In the genomic region with DNA sequence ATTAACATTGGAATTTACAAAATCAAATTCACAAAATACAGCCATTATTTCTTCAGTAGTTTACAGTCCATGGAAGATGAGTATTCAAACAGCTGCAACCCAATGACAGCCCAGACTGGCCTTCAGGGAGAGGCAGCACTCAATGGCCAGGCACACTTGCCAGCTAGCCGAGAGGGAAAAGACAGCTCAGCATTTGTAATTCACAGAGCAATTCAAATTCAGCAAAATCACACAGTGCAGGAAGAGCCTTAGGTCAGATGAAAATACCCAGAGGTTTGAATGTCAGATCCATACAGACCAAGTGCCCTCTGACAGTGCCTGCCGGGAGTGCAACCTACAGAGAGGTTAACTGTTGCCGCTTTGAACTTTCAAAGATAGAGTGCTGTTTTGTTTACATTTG, we compare ENCODE assay signal across 9 mouse cellular contexts.
DNase-seq lines count a peak whose midpoint lies in the region; ATAC-seq and TF ChIP-seq lines count a peak whose summit lies in the region.
"Had no signal": no experiment of that assay in that cellular context is flagged by ENCODE, and none has a peak within 500 bp of the region (broad histone marks: within the 10 kb centered on the region; RNA-seq: fewer than 3 reads in every experiment).

No protein-coding gene starts in this region.

- H3K4me3 ChIP-seq in cerebellum, adult 2 months (replicated peaks; ENCODE audit: insufficient read depth, low read depth, low read length), result no peak overlapping the region
- no peak overlapping the region for H3K4me3 ChIP-seq in liver, adult 2 months (ENCODE audit: insufficient read depth, low read depth, low read length)
- no peak overlapping the region for H3K4me3 ChIP-seq in liver, embryonic 12.5 days
- no peak overlapping the region for H3K4me3 ChIP-seq in forebrain, embryonic 13.5 days
- H3K4me3 ChIP-seq: limb, embryonic 15.5 days had no signal

- no peaks in the 10 kb centered on the region for H3K36me3 ChIP-seq in liver, adult 2 months (ENCODE audit: control insufficient read depth, insufficient read depth, low read length)
- no peaks in the 10 kb centered on the region for H3K36me3 ChIP-seq in liver, embryonic 12.5 days
- H3K36me3 ChIP-seq in forebrain, embryonic 13.5 days (ENCODE audit: poor library complexity, severe bottlenecking), result no peaks in the 10 kb centered on the region
- H3K36me3 ChIP-seq: limb, embryonic 15.5 days had no signal

- 59% methylated on average over 3 of the region's 3 CpGs for WGBS in cerebellum, adult 2 months
- 6% methylated on average over 3 of the region's 3 CpGs for WGBS in liver, adult 2 months
- WGBS in liver, embryonic 12.5 days (ENCODE audit: insufficient replicate concordance), result 70% methylated on average over 3 of the region's 3 CpGs
- 79% methylated on average over 3 of the region's 3 CpGs for WGBS in forebrain, embryonic 13.5 days

- TF ChIP-seq CTCF in cerebellum, adult 2 months (IDR thresholded peaks at IDR 0.05; ENCODE audit: borderline replicate concordance, insufficient read depth, low read depth, low read length), result no peak
- no peak for TF ChIP-seq CTCF in liver, adult 2 months (IDR thresholded peaks at IDR 0.05; ENCODE audit: low read depth, low read length)
- no peak for TF ChIP-seq CTCF in brain, embryonic 14.5 days (IDR thresholded peaks at IDR 0.05; ENCODE audit: borderline replicate concordance, extremely low read depth, insufficient read depth, insufficient read length)

- peak overlapping the region; percentile 16; the same call in 1 of the 2 replicates for H3K27ac ChIP-seq in cerebellum, adult 2 months (ENCODE audit: insufficient read depth, low read length)
- H3K27ac ChIP-seq in liver, adult 2 months (replicated peaks; ENCODE audit: insufficient read depth, low read depth, low read length), result peak overlapping the region; percentile 31; the same call in 1 of the 2 replicates
- no peak overlapping the region for H3K27ac ChIP-seq in liver, embryonic 12.5 days
- no peak overlapping the region for H3K27ac ChIP-seq in forebrain, embryonic 13.5 days
- H3K27ac ChIP-seq: limb, embryonic 15.5 days had no signal

- H3K79me2 ChIP-seq in liver, adult 2 months (ENCODE audit: control insufficient read depth, insufficient read depth, low read length), result peaks cover 9% of the 10 kb centered on the region; the same call in 1 of the 2 replicates

- DNase-seq in cerebellum, adult 2 months, result no peak
- no peak for DNase-seq in cerebellum, postnatal 10 days
- peak; percentile 23 for DNase-seq in liver, adult 2 months (ENCODE audit: extremely low read depth, low read depth, low spot score)
- DNase-seq in brain, embryonic 14.5 days (ENCODE audit: low read depth), result peak; percentile 18
- DNase-seq in lung, postnatal 36 days, result peak; percentile 31
- no peak for DNase-seq in yolk sac, embryonic 10.5 days (ENCODE audit: low spot score)

- H3K4me1 ChIP-seq in cerebellum, adult 2 months (ENCODE audit: control insufficient read depth, insufficient read depth, low read length), result peaks cover 14% of the 10 kb centered on the region
- H3K4me1 ChIP-seq in liver, adult 2 months (ENCODE audit: control insufficient read depth, insufficient read depth, low read length), result peaks cover 6% of the 10 kb centered on the region
- peaks cover 25% of the 10 kb centered on the region; the same call in 1 of the 2 replicates for H3K4me1 ChIP-seq in liver, embryonic 12.5 days
- peaks cover 25% of the 10 kb centered on the region for H3K4me1 ChIP-seq in forebrain, embryonic 13.5 days

- H3K27me3 ChIP-seq in cerebellum, adult 2 months (ENCODE audit: control insufficient read depth, insufficient read depth, low read length), result no peaks in the 10 kb centered on the region
- no peaks in the 10 kb centered on the region for H3K27me3 ChIP-seq in liver, adult 2 months (ENCODE audit: control insufficient read depth, insufficient read depth, low read length)
- H3K27me3 ChIP-seq in liver, embryonic 12.5 days (replicated peaks), result no peaks in the 10 kb centered on the region
- H3K27me3 ChIP-seq in forebrain, embryonic 13.5 days, result no peaks in the 10 kb centered on the region
- H3K27me3 ChIP-seq: limb, embryonic 15.5 days had no signal

- H3K9ac ChIP-seq in liver, adult 2 months (ENCODE audit: low read depth, low read length), result no peak overlapping the region
- no peak overlapping the region for H3K9ac ChIP-seq in liver, embryonic 12.5 days
- no peak overlapping the region for H3K9ac ChIP-seq in forebrain, embryonic 13.5 days
- H3K9ac ChIP-seq: limb, embryonic 15.5 days had no signal

- TF ChIP-seq POLR2A in cerebellum, adult 2 months (IDR thresholded peaks at IDR 0.05; ENCODE audit: borderline replicate concordance, insufficient read depth, low read length), result no peak
- no peak for TF ChIP-seq POLR2A in liver, adult 2 months (IDR thresholded peaks at IDR 0.05; ENCODE audit: extremely low read depth, insufficient read depth, low read length)
- TF ChIP-seq POLR2A in brain, embryonic 14.5 days (IDR thresholded peaks at IDR 0.05; ENCODE audit: borderline replicate concordance, extremely low read depth, insufficient read depth, insufficient read length, poor library complexity, severe bottlenecking), result no peak

- no peak for ATAC-seq in liver, embryonic 12.5 days
- no peak for ATAC-seq in forebrain, embryonic 13.5 days

- no peak overlapping the region for H3K4me2 ChIP-seq in liver, embryonic 12.5 days
- no peak overlapping the region for H3K4me2 ChIP-seq in forebrain, embryonic 13.5 days
- H3K4me2 ChIP-seq: limb, embryonic 15.5 days had no signal

- H3K9me3 ChIP-seq in liver, embryonic 12.5 days (replicated peaks), result no peaks in the 10 kb centered on the region
- no peaks in the 10 kb centered on the region for H3K9me3 ChIP-seq in forebrain, embryonic 13.5 days (replicated peaks)
- H3K9me3 ChIP-seq: limb, embryonic 15.5 days had no signal

Comparison
In these comparisons a context has a peak if more than half of its experiments do, and no peak if none do; other contexts are left out.
1. H3K27ac ChIP-seq: peak in cerebellum, adult 2 months (single experiment) and liver, adult 2 months (single experiment); none in liver, embryonic 12.5 days (single experiment) and forebrain, embryonic 13.5 days (single experiment).
2. DNase-seq: peak in liver, adult 2 months (single experiment), brain, embryonic 14.5 days (single experiment) and lung, postnatal 36 days (single experiment); none in cerebellum, adult 2 months (0 of 2), cerebellum, postnatal 10 days (0 of 2) and yolk sac, embryonic 10.5 days (single experiment).